Mouse (Mus musculus) testis, postnatal 10 days (tissue): Measurements from ENCODE around the gene Pgghg.

Experiments
- DNase-seq: peaks from one replicate; pipeline ENCODE4 v3.0.0; 2021; ENCODE audit warnings: low spot score

Pgghg gene

GRCm38 (mm10) chr7:140990622-140991021 lies 49.4 kb downstream of the Pgghg start:
- DNase-seq: no peak

DNA sequence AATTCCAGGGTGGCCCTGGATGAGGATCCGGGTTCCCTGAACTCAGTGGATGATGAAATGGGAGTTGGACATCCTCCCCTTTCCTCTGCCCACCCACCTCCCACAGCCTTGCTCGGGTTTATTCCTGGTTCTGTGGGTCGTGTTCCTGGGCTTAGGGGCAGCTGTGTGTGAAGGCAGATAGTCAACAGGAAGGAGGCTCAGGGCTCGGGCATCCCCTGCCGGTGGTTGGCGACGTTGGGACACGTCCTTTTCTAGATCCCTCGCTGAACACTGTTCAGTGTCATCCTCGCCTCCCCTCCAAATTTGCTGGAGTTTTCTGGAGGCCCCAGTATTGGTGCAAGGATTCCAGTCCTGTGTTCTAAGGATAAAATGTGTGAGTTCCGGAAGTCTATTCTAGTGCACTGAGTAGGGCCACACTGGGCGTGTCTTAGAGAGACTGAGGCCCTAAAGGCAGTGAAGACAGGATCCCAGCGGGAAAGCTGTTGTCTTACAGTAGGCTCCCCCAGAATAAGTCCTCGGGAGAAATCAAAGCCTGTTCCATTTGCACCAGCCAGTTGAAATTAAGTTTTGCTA lies 50.0 kb downstream of the Pgghg start:
- no peak for DNase-seq
